Mouse (Mus musculus) layer of hippocampus, adult 9-10 months (tissue): Measurements from ENCODE around the gene Slc4a8.
"Not testable (repeated sequence)": the region's sequence is repeated elsewhere in the genome, so short reads cannot be mapped to it uniquely, and the experiment has no call there.

Experiments
- DNase-seq: peaks from one replicate; pipeline ENCODE4 v3.0.0; 2022; ENCODE audit warnings: low spot score

Slc4a8 gene

DNA sequence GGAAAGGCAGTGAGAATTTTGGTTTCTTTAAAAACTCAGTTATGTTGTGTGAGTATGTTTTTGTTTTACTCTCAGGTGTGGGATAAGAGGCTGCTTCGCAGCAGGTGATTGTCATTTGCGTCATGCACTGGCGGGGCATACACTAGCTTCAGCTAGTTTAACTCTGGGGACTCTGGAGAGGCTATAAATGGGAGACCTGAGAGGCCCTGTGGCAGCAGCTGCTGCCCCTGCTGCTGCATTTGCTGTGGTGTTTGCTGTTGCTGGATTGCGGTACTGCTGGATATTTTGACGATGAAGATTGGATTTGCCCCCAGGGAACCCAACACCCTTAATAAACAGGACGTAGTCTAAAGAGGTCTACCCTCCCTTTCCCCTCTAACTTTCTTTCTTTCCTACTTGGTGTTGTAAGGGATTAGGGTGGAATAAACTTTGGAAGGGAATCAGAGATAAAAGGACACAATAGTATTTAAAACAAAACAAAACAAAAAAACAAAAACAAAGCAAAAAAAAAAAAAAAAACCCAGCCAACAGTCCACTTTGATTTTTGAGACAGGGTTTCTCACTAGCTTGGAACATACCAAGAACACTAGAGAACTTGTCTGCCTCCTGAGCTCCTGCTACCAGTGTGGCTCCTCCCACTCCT, 14.9 kb upstream of the Slc4a8 start:
- no peak for DNase-seq

DNA sequence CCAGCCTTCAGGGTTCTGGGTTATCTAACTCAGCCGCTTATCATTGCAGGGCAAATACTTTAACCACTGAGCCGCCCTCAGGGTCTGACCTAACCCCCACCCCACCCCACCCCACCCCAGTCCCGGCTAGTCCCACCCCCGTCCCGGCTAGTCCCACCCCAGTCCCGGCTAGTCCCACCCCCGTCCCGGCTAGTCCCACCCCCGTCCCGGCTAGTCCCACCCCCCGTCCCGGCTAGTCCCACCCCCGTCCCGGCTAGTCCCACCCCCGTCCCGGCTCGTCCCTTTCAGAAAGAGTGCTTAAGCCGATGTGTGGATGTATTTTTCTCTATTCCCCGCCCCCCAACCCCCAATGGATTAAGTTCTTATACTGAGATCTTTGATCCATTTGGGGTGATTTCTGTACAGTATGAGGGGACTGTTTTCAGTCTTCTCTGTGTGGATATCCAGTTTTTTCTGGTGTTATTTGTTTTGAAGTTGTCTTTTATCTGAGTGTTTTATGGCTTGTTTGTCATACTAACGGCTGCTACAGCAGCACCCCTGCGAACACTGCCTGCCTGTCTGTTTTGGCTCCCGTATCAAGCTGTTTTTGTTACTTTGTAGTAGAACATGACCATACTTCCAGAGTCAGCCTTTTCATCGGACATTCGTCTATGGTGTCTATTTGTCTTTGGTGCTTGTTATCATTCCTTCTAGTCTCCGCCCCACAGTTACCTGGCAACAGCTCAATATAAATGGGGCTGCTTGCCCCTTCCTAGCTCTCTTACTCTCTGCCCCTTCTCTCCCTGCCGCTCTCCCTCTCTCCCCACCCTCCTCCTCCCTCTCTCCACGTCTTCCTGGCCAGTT, 14.2 kb upstream of the Slc4a8 start:
- no peak for DNase-seq

DNA sequence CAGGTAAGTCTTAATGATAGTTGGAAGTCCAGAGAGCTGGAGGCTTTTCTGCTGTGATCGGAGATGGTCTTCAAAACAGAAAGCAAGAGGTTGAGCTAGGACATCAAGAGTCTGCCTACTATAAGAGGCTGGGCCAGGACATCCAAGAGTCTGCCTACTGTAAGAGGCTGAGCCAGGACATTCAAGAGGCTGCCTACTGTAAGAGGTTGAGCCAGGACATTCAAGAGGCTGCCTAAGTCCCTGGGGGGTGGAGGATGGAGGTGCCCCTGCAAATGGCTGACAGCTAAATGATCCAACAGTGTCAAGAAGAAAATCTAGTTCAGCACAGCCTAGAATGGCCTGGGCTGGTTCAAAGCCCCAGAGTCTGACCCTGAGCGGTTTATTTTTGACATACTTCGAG, 13.0 kb upstream of the Slc4a8 start:
- no peak for DNase-seq

DNA sequence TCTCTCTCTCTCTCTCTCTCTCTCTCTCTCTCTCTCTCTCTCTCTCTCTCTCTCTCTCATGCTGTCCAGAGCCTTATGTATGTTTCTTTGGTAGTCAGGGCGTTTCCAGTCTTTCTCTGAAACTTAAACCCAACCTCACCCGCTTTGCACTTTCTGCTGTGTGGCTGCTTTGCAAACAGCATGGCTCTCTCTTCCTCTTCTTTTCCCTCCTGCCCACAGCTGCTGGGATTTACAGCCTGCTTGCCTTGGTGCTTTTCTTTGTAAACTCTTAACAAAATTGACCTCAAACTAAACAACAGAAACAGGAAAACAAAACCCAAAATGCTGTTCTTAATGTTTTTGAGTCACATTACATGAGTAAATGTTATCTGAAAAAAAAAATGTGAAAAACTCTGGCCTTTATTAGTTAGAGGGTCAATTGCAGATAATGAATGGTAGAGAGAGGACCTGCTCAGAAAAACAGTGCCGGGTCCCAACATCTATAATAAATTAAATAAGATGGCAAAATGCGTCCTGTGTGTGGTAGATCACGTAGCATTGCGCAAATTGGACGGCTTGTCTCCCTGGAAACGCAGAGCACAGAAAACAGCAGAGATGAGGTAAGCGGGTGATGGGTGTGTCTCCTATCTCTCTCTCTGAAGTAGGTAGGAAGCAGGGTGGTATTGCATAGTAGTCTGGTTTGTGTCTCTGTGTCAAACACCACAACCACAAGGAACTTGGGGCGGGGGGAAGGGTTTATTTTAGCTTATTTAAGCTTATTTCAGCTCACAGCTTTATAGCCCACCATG, 11.6 kb upstream of the Slc4a8 start:
- DNase-seq = no peak

DNA sequence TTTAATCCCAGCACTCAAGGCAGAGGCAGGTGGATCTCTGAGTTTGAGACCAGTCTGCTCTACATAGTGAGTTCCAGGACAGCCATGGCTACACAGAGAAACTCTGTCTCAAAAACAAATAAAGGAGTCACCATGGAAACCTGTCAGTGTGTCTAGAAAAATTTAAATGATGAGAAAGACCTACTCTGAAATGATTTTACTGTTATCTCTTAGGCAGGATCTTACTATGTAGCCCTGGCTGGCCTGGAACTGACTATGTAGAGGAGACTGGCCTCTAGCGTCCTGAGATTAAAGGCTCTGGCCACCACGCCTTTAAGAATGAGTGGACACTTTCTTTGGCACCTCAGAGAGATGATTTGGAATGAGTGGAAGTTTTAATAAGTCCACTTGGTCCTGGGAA, 9.1 kb upstream of the Slc4a8 start:
- DNase-seq = no peak

DNA sequence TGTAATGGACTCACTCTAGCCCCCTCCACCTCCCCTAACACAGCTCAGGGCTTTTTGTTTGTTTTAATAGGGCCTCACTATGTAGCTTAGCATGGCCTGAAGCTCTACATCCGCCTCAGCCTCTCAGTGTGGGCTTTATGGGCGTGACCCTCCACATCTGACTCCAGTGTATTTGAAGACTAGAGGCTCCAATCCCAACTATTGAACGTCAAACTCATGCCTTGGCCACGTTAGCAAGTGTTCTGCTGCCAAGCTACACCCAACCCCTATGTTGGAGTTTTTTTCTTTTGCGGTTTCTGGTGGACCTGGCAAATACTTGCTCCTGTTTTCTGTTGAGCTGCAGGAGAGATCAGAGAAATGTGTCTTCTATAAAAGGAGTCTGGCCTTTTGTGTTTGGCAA, 8.5 kb upstream of the Slc4a8 start:
- no peak for DNase-seq

DNA sequence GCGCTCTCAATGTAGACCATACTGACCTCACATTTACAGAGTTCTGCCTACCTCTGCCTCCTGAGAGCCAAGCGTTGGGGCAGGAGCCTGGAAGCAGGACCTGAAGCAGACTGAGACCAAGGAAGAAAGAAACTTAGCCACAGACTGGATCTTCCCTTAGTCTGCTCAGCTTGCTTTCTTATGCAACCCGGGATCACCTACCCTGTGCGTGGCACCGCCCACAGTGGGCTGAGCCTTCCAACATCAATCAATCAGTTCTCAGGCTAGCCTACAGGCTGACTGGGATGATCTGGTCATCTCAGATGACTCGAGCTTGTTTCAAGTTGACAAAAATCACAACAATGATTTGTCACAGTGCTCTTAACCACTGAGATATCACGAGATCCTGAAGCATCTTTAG, 7.5 kb upstream of the Slc4a8 start:
- no peak for DNase-seq

DNA sequence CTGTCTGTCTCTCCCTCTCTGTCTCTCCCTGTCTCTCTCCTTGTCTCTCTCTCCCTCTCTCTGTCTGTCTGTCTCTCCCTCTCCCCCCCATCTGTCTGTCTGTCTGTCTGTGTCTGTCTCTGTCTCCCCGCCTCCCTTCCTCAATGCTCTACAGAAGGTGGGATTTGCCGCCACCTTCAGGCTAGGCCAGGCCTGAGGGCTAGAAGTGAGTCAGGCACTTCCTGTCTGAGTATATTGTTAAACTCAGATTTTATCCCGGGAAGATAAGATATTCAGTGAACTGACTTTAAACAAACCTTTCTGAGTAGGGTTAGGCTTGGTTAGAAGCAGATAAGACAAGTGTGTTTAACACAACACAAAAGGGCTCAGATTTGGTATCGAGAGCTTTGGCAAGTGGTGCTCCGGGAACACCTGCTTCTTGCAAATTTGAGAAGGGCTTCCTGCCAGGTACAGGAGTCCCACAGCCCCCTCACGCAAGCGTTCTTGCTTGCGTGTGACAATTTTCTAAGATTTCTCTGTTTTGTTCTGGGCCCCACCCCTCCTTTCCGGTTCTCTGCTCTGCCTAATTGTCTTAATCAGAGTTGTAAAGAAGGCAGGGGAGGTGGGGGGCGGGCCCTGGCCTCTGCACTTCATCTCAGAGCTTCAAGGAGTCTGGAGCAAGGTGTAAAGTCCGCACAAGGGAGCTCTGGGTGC, 6.6 kb upstream of the Slc4a8 start:
- DNase-seq = no peak

DNA sequence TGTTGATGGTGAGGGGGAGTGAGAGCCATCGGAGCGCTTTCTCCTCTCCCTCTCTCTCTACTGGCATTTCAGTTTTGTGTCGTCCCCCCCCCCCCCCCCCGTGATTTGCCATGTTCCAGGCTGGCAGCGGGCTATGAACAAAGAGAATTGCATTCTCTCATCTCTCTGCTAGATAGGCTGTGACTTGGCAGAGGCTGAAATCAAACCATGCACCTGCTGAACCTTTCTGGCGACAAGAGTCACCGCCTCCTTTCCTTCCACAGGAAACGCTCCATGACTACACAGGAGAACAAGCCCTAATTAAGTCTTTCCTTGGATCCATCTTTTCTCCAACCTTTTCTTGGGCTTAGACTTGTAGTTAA, 6.1 kb upstream of the Slc4a8 start:
- DNase-seq = no peak

DNA sequence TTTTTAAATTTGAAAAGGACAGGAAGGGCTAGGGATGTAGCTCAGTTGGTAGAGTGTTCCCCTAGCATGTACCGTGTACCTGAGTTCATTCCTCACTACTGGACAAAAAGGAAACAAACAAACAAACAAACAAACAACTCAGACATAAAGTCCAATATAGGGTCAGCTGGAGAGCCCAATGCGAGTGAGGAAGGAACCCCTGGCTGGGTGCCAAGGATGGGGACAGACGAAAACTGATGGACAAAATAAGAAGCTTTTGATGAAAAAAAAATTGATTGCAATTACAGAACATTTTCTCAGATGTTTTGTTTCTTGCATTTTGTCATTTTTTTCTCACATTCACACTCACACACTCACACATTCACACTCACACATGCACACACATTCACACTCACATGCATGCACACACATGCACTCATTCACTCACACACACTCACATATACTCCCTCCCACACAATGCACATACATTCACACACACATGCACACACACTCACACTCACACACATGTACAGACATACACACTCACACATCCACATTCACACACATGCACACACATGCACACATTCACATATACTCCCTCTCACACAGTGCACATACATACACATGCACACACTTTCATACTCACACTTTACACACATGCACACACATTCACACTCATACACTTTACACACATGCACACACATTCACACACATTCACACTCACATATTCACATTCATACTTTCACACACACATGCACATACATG, 5.5 kb upstream of the Slc4a8 start:
- DNase-seq = no peak

DNA sequence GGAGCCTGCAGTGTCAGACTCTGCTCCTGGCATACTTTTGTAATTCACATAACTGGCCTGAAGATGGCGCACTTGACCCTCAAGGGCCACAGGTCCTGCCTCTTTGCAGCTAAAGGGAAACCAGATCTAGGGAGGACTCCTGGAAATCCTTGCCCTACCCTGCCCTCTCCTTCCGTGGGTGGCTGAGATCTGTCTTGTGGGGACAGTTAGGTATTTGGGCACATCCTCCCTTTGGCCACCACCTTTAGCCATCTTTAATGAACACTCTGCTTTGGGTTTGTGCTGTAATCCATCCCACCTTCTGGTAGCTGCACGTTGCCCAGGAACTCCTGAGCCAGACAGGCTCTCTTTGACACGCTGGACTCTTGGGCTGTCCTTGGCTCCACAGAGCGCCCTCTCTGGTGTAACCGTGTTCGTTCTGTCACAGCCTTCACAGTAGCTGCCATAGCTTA, 4.0 kb upstream of the Slc4a8 start:
- DNase-seq = no peak

DNA sequence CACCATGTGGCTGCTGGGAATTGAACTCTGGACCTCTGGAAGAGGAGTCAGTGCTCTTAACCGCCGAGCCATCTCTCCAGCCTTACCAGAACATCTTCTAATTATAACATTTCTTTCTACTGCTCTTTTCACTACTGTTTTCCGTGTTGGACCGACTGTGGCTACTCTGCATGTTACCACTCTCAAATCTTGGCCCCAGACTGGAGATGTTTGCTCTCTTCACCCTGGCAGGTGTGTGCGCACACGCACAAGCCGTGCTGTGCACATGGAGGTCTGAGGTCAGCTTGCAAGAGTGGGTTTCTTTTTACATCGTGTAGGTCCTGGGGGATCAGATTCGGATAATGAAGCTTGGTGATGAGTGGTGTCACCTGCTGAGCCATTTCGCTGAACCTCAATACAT, 2.3 kb upstream of the Slc4a8 start:
- no peak for DNase-seq

DNA sequence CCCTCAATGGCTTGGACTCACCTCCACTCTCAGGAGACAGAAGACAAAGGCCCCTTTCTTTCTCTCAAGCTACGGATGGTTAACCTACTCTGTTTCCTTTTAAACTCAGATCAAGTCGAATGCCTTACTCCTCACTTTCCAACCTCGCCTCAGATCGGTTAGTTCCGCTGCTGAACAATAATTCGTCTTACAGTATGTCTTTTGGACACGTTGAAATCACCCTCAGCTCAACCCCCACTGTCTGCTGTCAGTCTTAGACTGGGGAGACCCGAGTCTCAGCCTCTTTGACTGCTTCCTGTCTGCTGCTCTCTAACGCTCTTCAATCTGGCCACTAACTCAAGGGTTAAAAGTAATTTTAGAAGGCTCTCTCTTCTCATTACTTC, 520 bp upstream of the Slc4a8 start:
- DNase-seq = no peak

DNA sequence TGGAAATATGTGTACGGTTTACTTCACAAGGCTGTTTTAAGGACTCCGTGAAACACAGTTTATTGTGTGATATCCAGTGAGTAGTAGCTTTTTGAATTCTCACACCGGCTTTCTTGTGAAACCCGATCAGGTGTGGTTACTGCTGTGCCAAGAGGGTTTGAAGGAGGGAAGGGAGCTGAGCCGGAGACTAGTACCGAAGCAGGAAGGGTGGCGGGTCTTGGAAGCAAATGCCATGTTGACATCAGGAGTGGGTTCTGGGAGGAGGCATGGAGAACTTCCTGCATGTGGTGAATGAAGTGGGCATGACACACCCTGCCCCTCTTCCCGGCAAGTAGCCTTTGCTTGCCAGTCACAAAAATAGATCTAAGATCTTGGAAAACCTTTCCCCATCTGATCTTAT, 1.1 kb downstream of the Slc4a8 start:
- DNase-seq = no peak

DNA sequence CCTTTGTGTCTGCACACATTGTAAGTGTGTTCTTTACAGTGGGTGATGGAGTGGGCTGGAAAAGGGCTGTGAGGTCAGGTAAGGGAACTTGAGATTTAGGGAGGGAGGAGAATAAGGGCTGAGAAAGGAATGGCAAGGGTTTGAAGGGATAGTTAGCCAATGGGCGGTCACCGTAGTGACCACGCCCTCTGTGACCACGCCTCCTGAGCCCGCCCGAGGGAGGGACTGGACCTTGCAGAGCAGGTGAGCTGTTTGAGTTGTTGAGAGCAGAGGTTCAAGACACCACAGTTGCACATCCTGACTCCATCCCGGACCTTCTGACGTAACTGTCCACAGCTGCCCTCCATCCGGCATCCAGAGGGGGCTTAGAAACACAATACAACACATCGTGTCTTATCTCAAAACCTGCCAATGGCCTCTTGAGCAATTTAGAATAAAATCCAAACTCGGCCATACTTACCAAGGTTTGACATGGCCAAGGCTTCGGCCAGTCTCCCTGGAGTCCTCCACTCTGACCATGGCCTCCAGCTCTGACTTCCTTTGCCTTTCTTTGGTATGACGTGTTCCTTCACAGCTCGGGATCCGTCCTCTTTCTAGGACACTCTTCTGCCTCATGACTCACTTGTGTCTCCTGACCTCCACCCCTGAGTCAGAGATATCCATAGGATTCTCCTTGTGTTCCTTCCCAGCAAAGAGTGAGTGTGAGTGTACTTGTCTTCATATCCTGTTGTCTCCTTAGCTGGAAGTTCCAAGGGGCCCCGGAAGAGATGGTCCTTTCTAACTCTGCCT, 2.8 kb downstream of the Slc4a8 start:
- no peak for DNase-seq

DNA sequence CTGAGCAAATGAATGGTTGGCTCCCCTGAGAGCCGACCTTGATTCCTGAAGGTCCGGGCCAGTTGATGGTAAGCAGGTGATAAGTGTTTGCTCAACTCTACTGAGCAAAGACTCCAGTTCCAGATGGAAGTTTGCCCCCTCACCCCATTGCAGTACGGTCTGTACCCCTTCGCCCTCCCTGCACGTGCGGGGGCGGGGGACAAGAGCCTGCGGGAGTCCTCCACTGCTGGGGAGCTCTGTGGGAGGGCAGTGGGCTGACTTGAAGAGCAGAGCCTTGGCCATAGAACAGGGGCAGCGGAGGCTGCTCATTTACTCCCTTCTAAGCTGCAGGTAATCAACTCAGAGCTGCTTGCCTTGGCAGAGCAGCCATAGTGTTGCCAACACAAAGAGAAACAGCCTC, 5.3 kb downstream of the Slc4a8 start:
- DNase-seq = no peak

DNA sequence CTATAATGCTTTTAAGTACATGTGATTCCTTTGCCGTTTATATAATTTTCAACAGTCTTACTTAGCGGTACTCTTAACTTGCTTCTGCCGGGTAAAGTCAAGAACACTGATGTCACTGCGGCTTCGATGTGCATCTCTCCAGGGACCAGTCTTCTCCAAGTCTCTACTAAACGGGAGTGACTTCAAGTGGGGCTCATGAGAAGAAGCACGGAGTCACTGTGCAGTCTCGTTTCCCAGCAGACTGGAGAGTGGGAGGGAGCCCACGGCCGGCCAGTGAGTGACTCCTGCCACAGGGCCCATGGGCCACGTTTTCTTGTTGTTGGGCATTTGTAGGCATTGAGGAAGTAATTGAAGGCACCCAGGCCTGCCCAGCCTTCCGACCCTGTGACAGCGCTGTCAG, 6.3 kb downstream of the Slc4a8 start:
- DNase-seq = no peak

DNA sequence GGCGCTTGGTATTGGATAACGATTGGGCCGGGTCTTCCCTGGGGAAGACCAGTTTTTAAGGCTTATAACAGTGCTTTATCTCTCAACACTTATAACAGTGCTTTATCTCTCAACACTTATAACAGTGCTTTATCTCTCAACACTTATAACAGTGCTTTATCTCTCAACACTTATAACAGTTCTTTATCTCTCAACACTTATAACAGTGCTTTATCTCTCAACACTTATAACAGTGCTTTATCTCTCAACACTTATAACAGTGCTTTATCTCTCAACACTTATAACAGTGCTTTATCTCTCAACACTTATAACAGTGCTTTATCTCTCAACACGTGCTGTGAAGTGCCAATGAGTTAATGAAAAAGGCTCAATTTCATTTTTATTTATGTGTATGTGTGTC, 7.5 kb downstream of the Slc4a8 start:
- DNase-seq = not testable (repeated sequence)

DNA sequence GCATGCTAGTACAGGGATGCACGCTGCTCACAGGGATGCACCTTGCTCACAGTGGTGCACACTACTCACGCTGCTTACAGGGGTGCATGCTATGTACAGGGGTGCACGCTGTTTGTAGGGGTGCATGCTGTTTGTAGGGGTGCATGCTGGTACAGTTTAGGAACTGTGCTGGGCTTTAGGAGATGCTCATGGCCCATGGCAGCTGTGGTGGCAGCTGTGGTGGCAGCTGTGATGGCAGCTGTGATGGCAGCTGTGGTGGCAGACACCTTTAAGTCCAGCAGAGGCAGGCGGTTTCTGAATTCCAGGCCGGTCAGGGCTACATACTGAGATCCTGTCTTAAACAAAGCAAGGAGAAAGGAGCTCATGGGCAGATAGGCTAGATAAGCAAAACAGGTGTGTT, 8.8 kb downstream of the Slc4a8 start:
- DNase-seq = no peak

DNA sequence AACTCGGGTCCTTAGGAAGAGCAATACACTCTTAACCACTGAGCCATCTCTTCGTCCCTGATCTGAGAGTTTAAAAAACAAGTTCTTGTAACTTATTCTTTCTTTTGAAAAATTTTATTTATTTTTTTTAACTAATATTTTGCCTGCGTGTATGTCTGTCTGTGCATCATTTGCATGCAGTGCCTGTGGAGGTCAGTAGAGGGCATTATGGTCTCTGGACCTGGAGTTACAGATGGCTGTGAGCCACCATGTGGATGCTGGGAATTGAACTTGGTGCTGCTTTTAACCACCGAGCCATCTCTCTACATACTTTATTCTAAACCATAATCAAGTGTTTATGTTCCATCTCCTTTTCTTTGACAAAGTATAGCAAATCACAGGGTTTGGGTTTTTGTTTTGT, 11.1 kb downstream of the Slc4a8 start:
- DNase-seq = no peak

DNA sequence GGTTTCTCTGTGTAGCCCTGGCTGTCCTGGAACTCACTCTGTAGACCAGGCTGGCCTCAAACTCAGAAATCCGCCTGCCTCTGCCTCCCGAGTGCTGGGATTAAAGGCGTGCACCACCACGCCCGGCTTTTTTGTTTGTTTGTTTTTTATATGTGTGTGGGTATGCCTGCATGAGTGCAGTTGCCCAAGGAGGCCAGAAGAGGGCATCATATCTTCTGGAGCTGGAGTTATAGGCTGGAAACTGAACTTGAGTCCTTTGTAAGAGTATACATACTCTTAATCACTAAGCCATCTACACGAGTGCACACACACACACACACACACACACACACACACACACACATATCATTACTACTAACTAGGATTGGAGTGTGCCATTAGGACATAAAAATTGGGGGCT, 12.3 kb downstream of the Slc4a8 start:
- DNase-seq = not testable (repeated sequence)
